Comparison of ENCODE assay signal across 18 mouse cellular contexts in the genomic region with DNA sequence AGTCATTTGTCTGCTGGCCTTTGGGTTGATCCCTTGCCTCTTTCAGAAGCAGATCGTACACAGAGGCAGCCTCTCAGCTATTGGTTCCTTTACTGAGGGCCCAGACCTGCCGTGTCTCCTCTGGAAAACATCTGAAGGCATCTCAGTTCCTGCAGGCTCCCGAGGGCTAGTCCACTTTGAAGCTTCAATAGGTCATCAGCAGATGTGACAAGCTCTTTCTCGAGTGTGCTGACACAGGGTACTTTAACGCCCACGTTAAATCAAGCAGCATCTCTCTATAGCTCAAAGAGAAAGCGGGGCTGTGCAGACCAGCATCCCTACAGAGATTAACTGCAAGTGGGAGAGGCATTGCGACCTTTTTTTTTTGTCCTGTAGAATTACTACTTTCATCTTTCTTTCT.
"Had no signal": no experiment of that assay in that cellular context is flagged by ENCODE, and none has a peak within 500 bp of the region (broad histone marks: within the 10 kb centered on the region; RNA-seq: fewer than 3 reads in every experiment).

No protein-coding gene starts in this region.

- ATAC-seq: liver, embryonic 12.5 days had no signal

- H3K36me3 ChIP-seq: liver, embryonic 12.5 days; midbrain, embryonic 12.5 days; neural tube, embryonic 13.5 days; neural tube, embryonic 15.5 days had no signal

- DNase-seq: lung, adult 18-20 months; lung, embryonic 14.5 days; lung, postnatal 10 days; lung, postnatal 4 days; retina, postnatal 1 day; right cerebral cortex, adult 18-20 months; right cerebral cortex, postnatal 25 days; right cerebral cortex, postnatal 4 days; spleen, adult 18-20 months; thymus, adult 18-20 months; thymus, postnatal 14 days; thymus, postnatal 36 days had no signal

- H3K9ac ChIP-seq: liver, embryonic 12.5 days; liver, embryonic 14.5 days; lung, embryonic 14.5 days; midbrain, embryonic 12.5 days; neural tube, embryonic 13.5 days; neural tube, embryonic 15.5 days had no signal

- H3K27me3 ChIP-seq: liver, embryonic 12.5 days; midbrain, embryonic 12.5 days; neural tube, embryonic 13.5 days; neural tube, embryonic 15.5 days had no signal

- H3K27ac ChIP-seq: liver, embryonic 12.5 days; liver, embryonic 14.5 days; midbrain, embryonic 12.5 days; neural tube, embryonic 13.5 days; neural tube, embryonic 15.5 days had no signal

- H3K4me1 ChIP-seq: liver, embryonic 12.5 days; midbrain, embryonic 12.5 days; neural tube, embryonic 15.5 days had no signal

- H3K4me3 ChIP-seq: liver, embryonic 12.5 days; midbrain, embryonic 12.5 days; myocyte; neural tube, embryonic 13.5 days; neural tube, embryonic 15.5 days had no signal

- H3K4me2 ChIP-seq: liver, embryonic 12.5 days; lung, embryonic 14.5 days; midbrain, embryonic 12.5 days; neural tube, embryonic 13.5 days; neural tube, embryonic 15.5 days had no signal

- H3K9me3 ChIP-seq: midbrain, embryonic 12.5 days; neural tube, embryonic 13.5 days; neural tube, embryonic 15.5 days had no signal
